26 mouse cellular contexts compared by ENCODE assay signal in genomic region chr5:83872052-83872451, GRCm38 (mm10).
DNase-seq lines count a peak whose midpoint lies in the region; ATAC-seq and TF ChIP-seq lines count a peak whose summit lies in the region.
"Had no signal": no experiment of that assay in that cellular context is flagged by ENCODE, and none has a peak within 500 bp of the region (broad histone marks: within the 10 kb centered on the region; RNA-seq: fewer than 3 reads in every experiment).

No protein-coding gene starts in this region.

- DNase-seq in forebrain, embryonic 14.5 days (ENCODE audit: low spot score): peak; percentile 4
- no peak for DNase-seq in midbrain, embryonic 11.5 days (ENCODE audit: low spot score, missing footprints)
- no peak for DNase-seq in midbrain, postnatal 0 days (ENCODE audit: low spot score)
- DNase-seq in brain, adult 2 months (ENCODE audit: low read depth, low spot score): peak; percentile 8
- peak; percentile 2 for DNase-seq in telencephalon, adult 2 months (ENCODE audit: low read depth, low spot score)
- DNase-seq in hindbrain, embryonic 10.5 days (ENCODE audit: low spot score): no peak
- DNase-seq: adrenal gland, postnatal 14 days; B cell, adult 2 months; cerebellum, adult 18-20 months; cerebellum, adult 9-10 months; cerebellum, postnatal 14 days; gastrocnemius, postnatal 25 days; heart, adult 18-20 months; heart, postnatal 10 days; heart, postnatal 36 days had no signal

- TF ChIP-seq CTCF in midbrain, postnatal 0 days (IDR thresholded peaks at IDR 0.05): no peak

- H3K4me3 ChIP-seq in forebrain, embryonic 14.5 days (ENCODE audit: low read depth, low read length): no peak overlapping the region
- no peak overlapping the region for H3K4me3 ChIP-seq in forebrain, embryonic 16.5 days (replicated peaks; ENCODE audit: low read length)
- H3K4me3 ChIP-seq in midbrain, embryonic 11.5 days (ENCODE audit: low read depth, low read length): no peak overlapping the region
- H3K4me3 ChIP-seq in midbrain, postnatal 0 days (ENCODE audit: low read depth, low read length): no peak overlapping the region
- no peak overlapping the region for H3K4me3 ChIP-seq in hindbrain, embryonic 10.5 days
- H3K4me3 ChIP-seq: forebrain, embryonic 13.5 days; heart, embryonic 12.5 days; heart, embryonic 15.5 days had no signal

- H3K4me2 ChIP-seq in forebrain, embryonic 14.5 days (ENCODE audit: low read length): no peak overlapping the region
- H3K4me2 ChIP-seq in forebrain, embryonic 16.5 days (ENCODE audit: low read length): no peak overlapping the region
- H3K4me2 ChIP-seq in midbrain, embryonic 11.5 days: no peak overlapping the region
- no peak overlapping the region for H3K4me2 ChIP-seq in midbrain, postnatal 0 days (ENCODE audit: low read depth, low read length, poor library complexity, severe bottlenecking)
- H3K4me2 ChIP-seq: forebrain, embryonic 13.5 days; heart, embryonic 12.5 days; heart, embryonic 15.5 days; hindbrain, embryonic 14.5 days had no signal

- no peaks in the 10 kb centered on the region for H3K4me1 ChIP-seq in forebrain, embryonic 14.5 days (ENCODE audit: control insufficient read depth, insufficient read depth, low read length)
- no peaks in the 10 kb centered on the region for H3K4me1 ChIP-seq in forebrain, embryonic 16.5 days (replicated peaks; ENCODE audit: control insufficient read depth, insufficient read depth, low read length)
- no peaks in the 10 kb centered on the region for H3K4me1 ChIP-seq in midbrain, embryonic 11.5 days (ENCODE audit: control insufficient read depth, insufficient read depth, low read length)
- no peaks in the 10 kb centered on the region for H3K4me1 ChIP-seq in midbrain, postnatal 0 days (ENCODE audit: insufficient read depth, low read length)
- no peaks in the 10 kb centered on the region for H3K4me1 ChIP-seq in hindbrain, embryonic 10.5 days (replicated peaks)
- H3K4me1 ChIP-seq: forebrain, embryonic 13.5 days; heart, embryonic 12.5 days; heart, embryonic 15.5 days had no signal

- 15% methylated on average over 1 of the region's 1 CpGs for WGBS in forebrain, embryonic 14.5 days
- WGBS in forebrain, embryonic 16.5 days: 15% methylated on average over 1 of the region's 1 CpGs
- WGBS in midbrain, embryonic 11.5 days: 30% methylated on average over 1 of the region's 1 CpGs
- WGBS in midbrain, postnatal 0 days: 11% methylated on average over 1 of the region's 1 CpGs
- 65% methylated on average over 1 of the region's 1 CpGs for WGBS in hindbrain, embryonic 10.5 days

- no peaks in the 10 kb centered on the region for H3K36me3 ChIP-seq in forebrain, embryonic 14.5 days (ENCODE audit: control insufficient read depth, insufficient read depth, low read length)
- H3K36me3 ChIP-seq in forebrain, embryonic 16.5 days (ENCODE audit: control insufficient read depth, insufficient read depth): no peaks in the 10 kb centered on the region
- H3K36me3 ChIP-seq in midbrain, embryonic 11.5 days (ENCODE audit: control insufficient read depth, insufficient read depth, low read length): no peaks in the 10 kb centered on the region
- H3K36me3 ChIP-seq in midbrain, postnatal 0 days (ENCODE audit: insufficient read depth, low read length): no peaks in the 10 kb centered on the region
- no peaks in the 10 kb centered on the region for H3K36me3 ChIP-seq in hindbrain, embryonic 10.5 days
- H3K36me3 ChIP-seq: G1E; heart, embryonic 12.5 days; heart, embryonic 15.5 days had no signal

- H3K27me3 ChIP-seq in forebrain, embryonic 14.5 days (replicated peaks; ENCODE audit: control insufficient read depth, insufficient read depth, low read length): no peaks in the 10 kb centered on the region
- H3K27me3 ChIP-seq in forebrain, embryonic 16.5 days (replicated peaks; ENCODE audit: control insufficient read depth, insufficient read depth, low read length): no peaks in the 10 kb centered on the region
- no peaks in the 10 kb centered on the region for H3K27me3 ChIP-seq in midbrain, embryonic 11.5 days (ENCODE audit: control insufficient read depth, insufficient read depth, low read length)
- no peaks in the 10 kb centered on the region for H3K27me3 ChIP-seq in midbrain, postnatal 0 days (ENCODE audit: insufficient read depth, low read length)
- H3K27me3 ChIP-seq in hindbrain, embryonic 10.5 days (ENCODE audit: insufficient read depth, poor library complexity, severe bottlenecking): no peaks in the 10 kb centered on the region
- H3K27me3 ChIP-seq: CH12.LX; forebrain, embryonic 13.5 days; heart, embryonic 12.5 days; heart, embryonic 15.5 days; Patski had no signal

- no peak overlapping the region for H3K27ac ChIP-seq in forebrain, embryonic 14.5 days (ENCODE audit: low read depth, low read length)
- H3K27ac ChIP-seq in forebrain, embryonic 16.5 days (ENCODE audit: low read length): no peak overlapping the region
- H3K27ac ChIP-seq in midbrain, embryonic 11.5 days (ENCODE audit: low read depth, low read length): no peak overlapping the region
- no peak overlapping the region for H3K27ac ChIP-seq in midbrain, postnatal 0 days (ENCODE audit: low read depth, low read length)
- no peak overlapping the region for H3K27ac ChIP-seq in hindbrain, embryonic 10.5 days
- H3K27ac ChIP-seq: forebrain, embryonic 13.5 days; heart, embryonic 15.5 days; hindbrain, embryonic 14.5 days; hindbrain, postnatal 0 days had no signal

- H3K9me3 ChIP-seq in forebrain, embryonic 14.5 days (replicated peaks; ENCODE audit: control insufficient read depth, low read length): no peaks in the 10 kb centered on the region
- no peaks in the 10 kb centered on the region for H3K9me3 ChIP-seq in forebrain, embryonic 16.5 days (ENCODE audit: control insufficient read depth, low read length)
- H3K9me3 ChIP-seq in midbrain, embryonic 11.5 days (ENCODE audit: control insufficient read depth, low read length): no peaks in the 10 kb centered on the region
- no peaks in the 10 kb centered on the region for H3K9me3 ChIP-seq in midbrain, postnatal 0 days (ENCODE audit: low read length)
- no peaks in the 10 kb centered on the region for H3K9me3 ChIP-seq in hindbrain, embryonic 10.5 days
- H3K9me3 ChIP-seq: forebrain, embryonic 13.5 days; heart, embryonic 12.5 days; heart, embryonic 15.5 days had no signal

- no peak for ATAC-seq in forebrain, embryonic 14.5 days
- no peak for ATAC-seq in forebrain, embryonic 16.5 days
- ATAC-seq in midbrain, embryonic 11.5 days (ENCODE audit: low FRiP score): peak; percentile 70
- no peak for ATAC-seq in midbrain, postnatal 0 days (ENCODE audit: low FRiP score)
- ATAC-seq: forebrain, embryonic 13.5 days; hindbrain, postnatal 0 days; inflammation-experienced regulatory T-cells, adult 6 months; intestine, embryonic 16.5 days; Patski had no signal

- no peak overlapping the region for H3K9ac ChIP-seq in forebrain, embryonic 14.5 days (ENCODE audit: low read length)
- H3K9ac ChIP-seq in forebrain, embryonic 16.5 days (replicated peaks; ENCODE audit: low read depth, low read length): no peak overlapping the region
- no peak overlapping the region for H3K9ac ChIP-seq in midbrain, embryonic 11.5 days (ENCODE audit: low read length)
- no peak overlapping the region for H3K9ac ChIP-seq in midbrain, postnatal 0 days (replicated peaks; ENCODE audit: low read length, poor library complexity, severe bottlenecking)
- H3K9ac ChIP-seq: forebrain, embryonic 13.5 days; heart, embryonic 12.5 days; heart, embryonic 15.5 days; hindbrain, embryonic 14.5 days had no signal

Comparison
In these comparisons a context has a peak if more than half of its experiments do, and no peak if none do; other contexts are left out.
1. DNase-seq: peak in forebrain, embryonic 14.5 days (single experiment), brain, adult 2 months (single experiment) and telencephalon, adult 2 months (single experiment); none in midbrain, embryonic 11.5 days (single experiment), midbrain, postnatal 0 days (single experiment) and hindbrain, embryonic 10.5 days (single experiment).